Mouse (Mus musculus): ENCODE data around the gene Dolpp1.

- TF ChIP-seq CTCF (IDR thresholded peaks at IDR 0.05; ENCODE audit: low read depth) (no peak), EP300 (optimal IDR thresholded peaks at IDR 0.05) (no peak)
Observed at GRCm38 (mm10) chr2:30342544-30342943, 49.5 kb upstream of the Dolpp1 start.
